ENCODE assay signal across 15 mouse cellular contexts in the genomic region with DNA sequence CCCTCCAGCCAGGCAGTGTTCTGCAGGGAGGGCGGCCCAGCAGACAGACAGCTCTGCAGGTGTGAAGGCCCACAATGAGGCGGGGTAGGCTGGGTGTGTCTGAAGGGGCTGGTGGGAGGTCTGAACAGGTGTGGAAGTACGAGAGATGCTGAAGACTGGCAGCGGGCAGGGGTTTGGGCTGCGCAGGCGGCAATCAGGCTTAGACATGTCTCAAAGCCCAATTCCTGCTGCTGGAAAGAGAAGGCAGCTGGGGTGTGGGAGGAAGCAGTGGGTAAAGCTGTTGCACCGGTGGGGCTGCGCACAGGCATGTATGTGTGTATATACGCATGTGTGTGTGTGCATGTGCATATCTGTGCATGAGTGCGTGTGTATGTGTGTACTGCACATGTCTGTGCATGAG. TPM values are rescaled to one million over a fixed set of nuclear protein-coding genes. Genes with fewer than 3 reads are reported as not detected.
A peak's percentile ranks its signal among the peaks of the same experiment; 100 is the strongest.
DNase-seq lines count a peak whose midpoint lies in the region.
"Had no signal": no experiment of that assay in that cellular context is flagged by ENCODE, and none has a peak within 500 bp of the region (broad histone marks: within the 10 kb centered on the region; RNA-seq: fewer than 3 reads in every experiment).

No protein-coding gene starts in this region.

- intact Hi-C loops in left cerebral cortex, postnatal 4 days (cut with DNase I), result no loop called here

- DNase-seq in left cerebral cortex, adult 11 months (ENCODE audit: low spot score), result peak; percentile 41
- DNase-seq in left cerebral cortex, postnatal 4 days, result no peak
- DNase-seq in frontal cortex, postnatal 25 days (ENCODE audit: low spot score in 2 of 2), result peak; percentile 32 to 41
- DNase-seq in left cerebral cortex, adult 18-20 months (ENCODE audit: low spot score in 2 of 2), result peak; percentile 64 to 82
- peak; percentile 64 for DNase-seq in right cerebral cortex, postnatal 14 days
- DNase-seq in cerebellum, postnatal 14 days, result no peak
- DNase-seq in ovary, postnatal 14 days (ENCODE audit: low spot score), result no peak
- DNase-seq in urinary bladder, postnatal 14 days (ENCODE audit: low spot score), result no peak
- DNase-seq: adrenal gland, postnatal 14 days; cerebellum, adult 2 months; kidney, adult 18-20 months; kidney, postnatal 14 days; lung, embryonic 14.5 days; midbrain, embryonic 14.5 days had no signal

RNA-seq across cellular contexts. Expression of a gene that starts 20.6 kb away (rescaled TPM):
- 10 to 100 TPM; 34.4 to 34.5 TPM for total RNA-seq in left cerebral cortex, postnatal 4 days (2021)
- total RNA-seq in left cerebral cortex, adult 18-20 months (2021), result 10 to 100 TPM; 34.5 to 40.8 TPM
- total RNA-seq: adrenal gland, postnatal 14 days; heart, postnatal 25 days had no signal

RNA-seq across cellular contexts. Expression of a gene that starts 30.5 kb away (rescaled TPM):
- 10 to 100 TPM; 15.5 to 17.7 TPM for total RNA-seq in left cerebral cortex, postnatal 4 days (2021)
- total RNA-seq in left cerebral cortex, adult 18-20 months (2021), result 10 to 100 TPM; 18.5 to 18.9 TPM

RNA-seq across cellular contexts. Expression of a gene that starts 30.5 kb away (rescaled TPM):
- 10 to 100 TPM; 29.7 to 41.5 TPM for total RNA-seq in left cerebral cortex, postnatal 4 days (2021)
- 10 to 100 TPM; 59.3 to 60.8 TPM for total RNA-seq in left cerebral cortex, adult 18-20 months (2021)

RNA-seq across cellular contexts. Expression of a gene that starts 30.7 kb away (rescaled TPM):
- 10 to 100 TPM; 28.5 to 33.7 TPM for total RNA-seq in left cerebral cortex, postnatal 4 days (2021)
- total RNA-seq in left cerebral cortex, adult 18-20 months (2021), result 10 to 100 TPM; 36.4 to 37.0 TPM

RNA-seq across cellular contexts. Expression of a gene that starts 54.0 kb away (rescaled TPM):
- total RNA-seq in left cerebral cortex, postnatal 4 days (2021), result 100 to 1,000 TPM; 146 to 147 TPM
- 10 to 100 TPM; 73.0 to 78.9 TPM for total RNA-seq in left cerebral cortex, adult 18-20 months (2021)

Comparison
In these comparisons a context has a peak if more than half of its experiments do, and no peak if none do; other contexts are left out.
1. DNase-seq: peak in left cerebral cortex, adult 11 months (single experiment), frontal cortex, postnatal 25 days (2 of 2), left cerebral cortex, adult 18-20 months (2 of 2) and right cerebral cortex, postnatal 14 days (single experiment); none in left cerebral cortex, postnatal 4 days (single experiment), cerebellum, postnatal 14 days (0 of 2), ovary, postnatal 14 days (single experiment) and urinary bladder, postnatal 14 days (single experiment).